Mouse (Mus musculus) gastrocnemius, postnatal 14 days (tissue): ENCODE measurements around the gene Lrp6. TPM values are rescaled to one million over a fixed set of nuclear protein-coding genes. Genes with fewer than 3 reads are reported as not detected.

Experiments
- DNase-seq: peaks from one replicate; pipeline ENCODE4 v3.0.0; 2021; ENCODE audit warnings: mixed read lengths
- intact Hi-C: fragments of 180-260 bp; cut with DNase I; formaldehyde crosslinking; loops from one replicate; pipeline ENCODE4 v1.15.1; 2025; ENCODE audit warnings: low total_unique reads
- long read RNA-seq, 2 experiments: library from polyadenylated mRNA; stranded (forward); transcript quantifications; one replicate each; pipeline ENCODE4 v2.0.0; 2021
- total RNA-seq, 2 experiments: library from RNA; stranded (reverse); gene quantifications; 2 replicates each; pipeline ENCODE4 v1.2.3; 2021

Lrp6 gene
- total RNA-seq: 10 to 100 TPM; 40.9 to 41.9 TPM
- long read RNA-seq, experiment 1, full-length matches to known transcripts: 2 of 18 reads
- long read RNA-seq, experiment 1, partial matches to known transcripts: 12 of 18 reads
- long read RNA-seq, experiment 1, other reads (novel, unspliced or antisense): 4 of 18 reads
- long read RNA-seq, experiment 2, full-length matches to known transcripts: 9 of 27 reads
- long read RNA-seq, experiment 2, partial matches to known transcripts: 12 of 27 reads
- long read RNA-seq, experiment 2, other reads (novel, unspliced or antisense): 6 of 27 reads

DNA sequence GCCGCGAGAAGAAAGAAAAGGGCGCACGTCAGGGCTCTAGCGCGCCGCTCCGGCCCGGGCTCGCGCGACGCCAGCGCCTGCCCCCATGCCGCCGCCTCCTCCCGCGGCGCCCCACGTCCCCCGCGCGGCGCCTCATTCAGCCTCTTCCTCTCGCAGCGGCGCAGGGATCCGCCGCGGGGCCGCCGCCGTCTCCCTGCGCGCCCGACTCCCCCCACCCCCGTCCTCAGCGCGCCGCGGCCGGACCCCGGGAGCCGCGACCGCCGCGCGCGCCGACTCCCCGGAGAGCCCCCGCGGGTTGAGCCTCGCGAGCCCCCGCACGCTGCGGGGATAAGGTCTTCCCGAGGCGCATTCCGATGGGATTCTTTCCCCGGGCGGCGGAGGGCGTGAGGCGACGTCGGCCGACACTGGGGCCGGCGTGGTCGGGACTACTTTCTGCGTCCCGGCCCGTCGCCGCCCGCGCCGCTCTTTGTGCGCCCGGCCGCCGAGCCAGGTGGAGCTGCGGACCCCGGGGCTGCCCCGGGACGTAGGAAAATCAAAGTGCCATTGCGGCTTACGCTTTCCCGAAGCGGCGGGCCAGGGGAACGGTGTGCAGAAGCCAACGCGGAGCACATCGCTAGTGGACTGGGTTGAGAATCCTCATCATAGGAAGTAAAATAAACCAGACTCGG is at the start of gene Lrp6:
Lrp6 (minus strand) TSS at position 148 of the 668 bp plus-strand sequence.
- intact Hi-C loops: loop anchor here (5.0 kb wide), 1 partner anchor 40 kb away; no protein-coding TSS in a partner anchor

DNA sequence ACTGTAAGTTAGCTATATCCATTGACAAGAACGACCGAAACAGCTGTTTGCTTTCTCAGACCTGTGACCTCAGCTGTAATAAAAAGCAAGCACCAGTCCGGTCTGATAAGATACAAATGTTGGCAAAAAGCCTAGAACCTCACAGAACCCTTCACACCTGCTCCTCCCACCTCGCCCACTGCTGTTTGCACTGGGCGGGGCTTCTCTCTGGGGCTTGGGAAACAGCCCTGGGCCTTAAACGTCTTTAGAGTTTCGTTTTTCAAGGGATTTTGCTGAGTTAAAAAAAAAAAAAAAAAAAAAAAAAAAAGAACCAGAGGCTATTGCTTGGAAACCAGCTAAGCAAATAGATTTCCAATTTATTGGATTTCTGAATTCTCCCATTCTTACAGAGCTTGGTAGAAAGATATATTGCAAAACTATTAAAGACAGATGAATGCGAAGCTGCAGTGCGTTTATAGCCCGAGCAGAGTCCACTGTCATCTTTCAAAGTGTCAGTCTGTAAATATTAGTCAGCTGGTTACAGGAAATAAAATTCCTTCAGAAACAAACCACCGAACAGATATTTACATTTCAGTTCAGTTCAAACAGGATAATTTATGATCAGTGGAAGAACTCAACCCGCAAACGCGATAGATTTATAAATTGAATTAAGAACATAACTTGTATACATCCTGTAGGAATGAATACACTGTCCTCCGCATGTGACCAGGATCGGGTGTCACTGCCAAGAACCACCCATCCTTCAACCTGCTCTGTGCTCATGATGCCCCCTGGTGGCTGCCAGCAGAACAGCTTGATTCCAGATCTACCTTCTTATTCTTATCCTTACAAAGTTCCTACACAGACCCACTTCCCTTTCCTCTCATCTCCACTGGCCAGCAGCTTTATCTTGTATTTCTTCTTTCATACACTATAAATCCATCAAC is 48.2 kb upstream of the Lrp6 start:
- peak; percentile 87 for DNase-seq
- intact Hi-C loops: loop anchor here (5.0 kb wide), 1 partner anchor 188 kb away; no protein-coding TSS in a partner anchor

More for the DNA sequence above, at the start of gene Lrp6:
- DNase-seq: peak; percentile 86

GRCm38 (mm10) chr6:134614322-134614721 is 47.6 kb upstream of the Lrp6 start:
- intact Hi-C loops: loop anchor here (5.0 kb wide), 1 partner anchor 187 kb away; no protein-coding TSS in a partner anchor
- no peak for DNase-seq

DNA sequence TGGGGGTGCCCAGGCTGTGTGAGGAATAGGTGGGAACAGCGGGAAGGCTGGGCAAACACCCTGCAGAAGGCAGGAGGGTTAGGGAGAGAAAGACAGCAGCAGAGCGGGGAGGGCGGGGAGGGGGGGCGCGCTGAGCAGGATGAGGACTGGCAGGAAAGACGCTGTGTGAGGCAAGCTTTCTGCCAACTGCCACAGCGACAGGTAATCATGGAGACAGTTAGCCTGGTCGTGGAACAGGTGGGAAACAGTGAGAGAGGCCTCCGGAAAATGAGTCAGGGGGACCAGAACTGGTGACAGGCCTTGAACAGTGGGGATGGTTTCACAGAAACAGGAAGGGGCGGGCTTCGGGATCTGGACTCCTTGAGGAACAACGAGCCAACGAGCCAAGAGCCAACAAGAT is 45.1 kb upstream of the Lrp6 start:
- intact Hi-C loops: loop anchor here (5.0 kb wide), 1 partner anchor 185 kb away; no protein-coding TSS in a partner anchor
- no peak for DNase-seq

DNA sequence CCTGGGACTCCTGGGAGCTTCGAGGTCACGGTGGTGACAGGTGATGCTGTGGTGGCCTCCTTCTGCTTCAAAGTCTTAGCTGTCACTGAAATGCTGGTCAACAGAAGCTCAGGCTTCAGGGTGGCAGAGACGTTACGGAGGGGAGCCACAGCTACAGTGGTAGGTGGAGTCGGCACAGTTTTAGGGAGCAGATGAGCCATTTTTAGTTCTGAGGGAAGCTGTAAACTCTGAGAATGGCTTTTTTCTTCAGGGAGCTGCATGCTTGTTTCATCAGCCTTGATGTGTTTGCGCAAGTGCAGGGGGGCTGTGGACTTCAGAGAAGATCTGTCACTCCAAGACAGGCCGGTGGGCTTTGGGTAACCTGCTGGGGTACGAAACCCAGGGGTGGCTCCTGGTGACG is 43.6 kb upstream of the Lrp6 start:
- intact Hi-C loops: loop anchor here (5.0 kb wide), 1 partner anchor 183 kb away; no protein-coding TSS in a partner anchor
- no peak for DNase-seq

GRCm38 (mm10) chr6:134606949-134607746 is 40.4 kb upstream of the Lrp6 start:
- no peak for DNase-seq
- intact Hi-C loops: loop anchor here (2.0 to 5.0 kb wide), 2 partner anchors 38 to 40 kb away; partner anchors contain the start of gene Lrp6

GRCm38 (mm10) chr6:134606540-134606939 is 39.8 kb upstream of the Lrp6 start:
- intact Hi-C loops: loop anchor here (2.0 to 5.0 kb wide), 2 partner anchors 38 to 39 kb away; partner anchors contain the start of gene Lrp6
- DNase-seq: no peak

DNA sequence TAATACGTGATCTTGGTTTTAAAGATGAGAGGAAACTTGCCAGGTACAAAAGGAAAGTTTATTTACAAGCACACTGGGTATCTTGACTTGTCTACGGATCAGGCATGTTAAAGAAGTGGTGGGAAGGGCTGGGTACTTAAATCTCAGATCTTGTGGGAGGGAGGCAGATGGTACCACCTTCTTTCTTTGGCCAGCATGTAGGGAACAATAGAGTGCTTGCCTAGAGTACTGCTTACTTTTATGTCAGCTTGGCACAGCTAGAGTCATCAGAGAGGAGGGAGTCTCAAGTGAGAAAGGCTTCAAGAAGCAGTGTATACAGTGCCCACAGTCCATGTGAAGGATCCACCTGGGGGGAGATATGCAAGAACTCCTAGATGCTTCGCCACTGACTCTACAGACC is 38.4 kb upstream of the Lrp6 start:
- no peak for DNase-seq
- intact Hi-C loops: loop anchor here (5.0 kb wide), 1 partner anchor 38 kb away; the partner anchor contains the start of gene Lrp6

DNA sequence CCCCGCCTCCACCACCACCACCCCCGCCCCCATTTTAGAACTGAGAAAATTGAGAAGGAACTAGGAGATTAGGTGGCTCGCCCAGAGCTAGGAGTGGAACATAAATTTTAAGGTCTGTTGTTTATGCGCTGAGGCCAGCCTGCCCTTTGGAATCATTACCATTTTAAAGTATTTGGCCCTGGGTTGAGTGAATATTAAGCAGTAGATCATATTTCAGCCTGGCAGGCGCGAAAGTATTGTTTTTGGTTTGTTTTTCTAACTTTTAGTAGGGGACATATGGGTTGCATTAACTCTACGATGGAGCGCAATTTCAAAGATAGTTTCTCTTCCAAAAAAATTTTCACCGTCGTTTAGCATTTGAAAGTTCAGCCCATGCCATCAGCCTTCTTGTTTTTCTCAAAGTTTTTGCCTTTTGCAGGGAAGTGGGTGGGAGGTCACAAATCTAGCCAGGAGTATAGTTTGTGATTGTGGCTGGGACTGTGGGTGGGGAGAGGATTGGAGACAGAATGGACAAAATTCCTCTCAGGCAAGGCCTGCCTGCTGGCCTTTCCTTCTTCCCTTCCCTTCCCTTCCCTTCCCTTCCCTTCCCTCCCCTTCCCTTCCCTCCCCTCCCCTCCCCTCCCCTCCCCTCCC is 35.7 kb upstream of the Lrp6 start:
- intact Hi-C loops: no loop called here
- no peak for DNase-seq

- no peak for DNase-seq
- intact Hi-C loops: no loop called here
Measured at GRCm38 (mm10) chr6:134601766-134602165, 35.0 kb upstream of the Lrp6 start.

- intact Hi-C loops: no loop called here
- DNase-seq: no peak
Measured at GRCm38 (mm10) chr6:134601130-134601529, 34.4 kb upstream of the Lrp6 start.

DNA sequence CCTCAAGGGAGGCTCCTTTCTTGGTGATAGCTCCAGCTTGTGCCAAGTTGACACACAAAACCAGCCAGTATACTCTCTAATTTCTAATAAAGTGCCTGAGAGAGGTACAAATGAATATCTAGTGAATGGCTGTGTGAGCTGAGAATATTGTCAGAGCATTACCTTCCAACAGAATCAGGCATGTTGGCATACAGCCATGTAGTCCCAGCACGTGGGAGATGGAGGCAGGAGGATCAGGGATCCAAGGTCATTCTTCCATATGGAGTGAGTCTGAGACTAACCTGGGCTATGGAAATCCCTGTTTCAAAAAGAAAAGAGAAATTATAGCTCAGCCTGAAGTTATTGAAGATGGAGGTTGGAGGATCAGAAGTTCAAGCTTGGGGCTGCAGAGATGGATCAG is 32.5 kb upstream of the Lrp6 start:
- intact Hi-C loops: no loop called here
- DNase-seq: no peak

DNA sequence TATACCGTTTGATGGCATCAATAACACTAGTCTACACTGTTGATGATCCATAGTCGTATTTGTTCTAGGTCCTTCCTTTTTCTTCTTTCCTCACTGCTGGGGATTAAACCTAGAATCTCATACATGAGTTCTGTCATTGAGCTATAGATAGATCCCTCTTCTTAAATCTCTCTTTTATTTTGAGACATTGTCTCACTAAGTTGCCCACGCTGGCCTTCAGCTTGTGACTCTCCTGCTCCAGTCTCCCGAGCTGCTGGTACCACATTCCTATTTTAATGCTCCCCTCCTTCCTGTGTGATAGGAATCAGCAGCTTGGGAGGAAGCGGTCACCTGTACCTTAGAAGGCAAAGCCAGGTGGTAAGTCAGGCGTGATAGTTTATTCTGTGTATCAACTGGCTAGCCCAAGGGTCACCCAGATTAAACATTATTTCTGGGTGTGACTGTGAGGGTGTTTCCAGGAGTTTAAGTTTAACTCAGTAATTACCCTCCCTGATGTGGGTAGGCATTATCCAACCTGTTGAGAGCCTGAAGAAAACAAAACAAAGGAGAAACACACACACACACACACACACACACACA is 31.0 kb upstream of the Lrp6 start:
- no peak for DNase-seq
- intact Hi-C loops: no loop called here

DNA sequence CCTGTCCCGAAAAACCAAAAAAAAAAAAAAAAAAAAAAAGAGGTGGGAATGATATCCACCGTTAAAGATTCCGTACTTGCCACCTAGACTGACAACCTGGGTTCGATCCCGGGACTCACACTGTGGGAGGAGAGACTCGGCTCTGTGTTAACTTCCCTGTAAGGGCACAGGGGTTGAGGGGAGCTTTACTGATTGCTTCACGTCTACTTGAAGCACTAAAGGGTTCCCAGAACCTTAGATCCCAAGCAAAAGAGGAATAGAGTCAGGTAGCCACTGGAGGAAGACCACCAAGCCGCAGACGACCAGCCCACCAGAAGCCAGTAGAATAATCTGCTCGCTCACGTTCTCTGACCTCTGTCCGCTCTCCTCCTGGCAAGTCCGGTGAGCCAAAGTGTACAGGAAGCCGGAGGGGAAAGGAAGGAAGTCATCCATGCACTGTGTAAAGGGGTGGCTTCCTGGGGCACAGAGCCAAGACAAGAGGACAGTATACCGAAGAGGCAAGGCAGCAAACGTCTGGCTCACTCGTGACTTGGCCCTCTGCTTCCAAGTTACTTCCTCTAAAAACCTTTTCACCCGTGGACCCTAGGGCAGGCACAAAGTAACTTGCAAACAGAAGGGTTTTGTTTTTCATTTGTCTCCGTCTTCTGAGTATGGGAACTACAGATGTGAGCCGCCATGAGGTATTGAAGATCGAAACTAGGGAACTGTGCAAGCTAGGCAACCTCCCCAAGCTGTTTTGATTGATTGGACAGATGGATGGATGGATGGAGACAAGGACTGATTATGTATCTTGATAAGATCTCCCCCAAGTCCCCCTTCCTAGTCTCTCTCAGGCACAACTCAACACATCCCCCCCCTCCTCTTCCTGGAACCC is 28.0 kb upstream of the Lrp6 start:
- peak; percentile 30 for DNase-seq
- intact Hi-C loops: no loop called here

GRCm38 (mm10) chr6:134591614-134592013 is 24.8 kb upstream of the Lrp6 start:
- intact Hi-C loops: no loop called here
- DNase-seq: no peak

DNA sequence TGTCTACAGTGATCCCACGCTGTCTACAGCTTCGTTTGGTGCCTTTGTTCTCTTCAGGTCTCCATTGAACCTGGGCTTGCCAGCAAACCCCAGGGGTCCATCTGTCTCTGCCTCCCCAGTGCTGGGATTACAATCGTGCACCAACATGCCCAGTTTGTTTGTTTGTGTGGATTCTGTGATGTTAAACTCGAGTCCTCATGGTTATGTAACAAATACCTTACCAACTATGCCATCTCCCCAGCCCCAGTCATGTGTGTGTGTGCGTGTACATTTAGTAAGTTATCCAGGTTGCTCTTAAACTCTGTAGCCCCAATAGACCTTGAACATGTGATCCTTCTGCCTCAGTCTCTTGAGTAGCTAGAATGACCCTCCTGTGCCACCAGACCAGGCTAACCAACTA is 19.5 kb upstream of the Lrp6 start:
- intact Hi-C loops: no loop called here

DNA sequence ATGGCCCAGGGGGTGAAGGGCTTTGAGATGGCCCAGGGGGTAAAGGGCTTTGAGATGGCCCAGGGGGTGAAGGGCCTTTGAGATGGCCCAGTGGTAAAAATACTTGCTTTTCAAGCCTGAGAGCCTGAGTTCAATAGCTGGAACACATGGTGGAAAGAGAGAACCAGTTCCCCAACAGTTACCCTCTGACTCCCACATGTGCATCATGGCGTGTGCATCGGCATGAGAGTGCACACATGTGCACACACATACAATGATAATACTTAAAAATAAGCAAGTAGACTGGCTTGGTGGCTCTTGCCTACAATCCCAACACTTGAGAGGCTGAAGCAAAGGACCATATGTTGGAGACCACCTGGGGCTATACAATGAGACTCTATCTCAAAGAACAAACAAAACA is 17.9 kb upstream of the Lrp6 start:
- intact Hi-C loops: no loop called here
- DNase-seq: no peak

More for the DNA sequence above, 19.5 kb upstream of the Lrp6 start:
- no peak for DNase-seq
